Mouse (Mus musculus): Measurements from ENCODE around the gene Msmp.

GRCm38 (mm10) chr4:43578376-43579204 lies 5.7 kb downstream of the Msmp start, which contains the start of the genes Rgp1 and Gba2:
- TF ChIP-seq POLR2A (IDR thresholded peaks at IDR 0.05; ENCODE audit: insufficient read depth, low read depth, low read length) (peak; percentile 87), CTCF (IDR thresholded peaks at IDR 0.05) (peak; percentile 23; the same call in 1 of the 2 replicates)

Data from heart, adult 2 months (tissue).